ENCODE assay signal across 20 mouse cellular contexts in genomic region chr16:7257366-7257765, GRCm38 (mm10).
DNase-seq lines count a peak whose midpoint lies in the region; ATAC-seq and TF ChIP-seq lines count a peak whose summit lies in the region.
"Had no signal": no experiment of that assay in that cellular context is flagged by ENCODE, and none has a peak within 500 bp of the region (broad histone marks: within the 10 kb centered on the region; RNA-seq: fewer than 3 reads in every experiment).

No protein-coding gene starts in this region.

- 95% methylated on average over 4 of the region's 4 CpGs for WGBS in embryonic facial prominence, embryonic 10.5 days

- no peak overlapping the region for H3K27ac ChIP-seq in gastrocnemius, adult 2 months
- no peak overlapping the region for H3K27ac ChIP-seq in embryonic facial prominence, embryonic 10.5 days (replicated peaks)
- H3K27ac ChIP-seq: embryonic facial prominence, embryonic 15.5 days; forebrain, embryonic 12.5 days; heart, embryonic 15.5 days; limb, embryonic 15.5 days had no signal

- intact Hi-C loops in left cerebral cortex, postnatal 10 days (cut with DNase I) = no loop called here
- intact Hi-C loops in left cerebral cortex, postnatal 36 days (cut with DNase I) = no loop called here
- intact Hi-C loops in gastrocnemius, adult 2 months (cut with DNase I) = no loop called here

- ATAC-seq in cerebellum, adult (ENCODE audit: insufficient number of reproducible peaks, low FRiP score, low TSS enrichment) = no peak; the same call in 1 of the 2 replicates
- ATAC-seq: CD4-positive, CD25-positive, alpha-beta regulatory T cell, adult 4 months; liver, postnatal 0 days had no signal

- H3K27me3 ChIP-seq in embryonic facial prominence, embryonic 10.5 days (replicated peaks; ENCODE audit: low read depth, poor library complexity, severe bottlenecking) = no peaks in the 10 kb centered on the region
- H3K27me3 ChIP-seq: embryonic facial prominence, embryonic 15.5 days; forebrain, embryonic 12.5 days; heart, embryonic 15.5 days; limb, embryonic 15.5 days had no signal

- no peak for TF ChIP-seq CTCF in gastrocnemius, adult 2 months (IDR thresholded peaks at IDR 0.05)

- H3K9me3 ChIP-seq in embryonic facial prominence, embryonic 10.5 days = no peaks in the 10 kb centered on the region
- H3K9me3 ChIP-seq: embryonic facial prominence, embryonic 15.5 days; forebrain, embryonic 12.5 days; heart, embryonic 15.5 days; limb, embryonic 15.5 days had no signal

- H3K4me3 ChIP-seq in gastrocnemius, adult 2 months = no peak overlapping the region
- no peak overlapping the region for H3K4me3 ChIP-seq in embryonic facial prominence, embryonic 10.5 days
- H3K4me3 ChIP-seq: embryonic facial prominence, embryonic 15.5 days; forebrain, embryonic 12.5 days; heart, embryonic 15.5 days; limb, embryonic 15.5 days had no signal

- peak; percentile 11 for DNase-seq in cerebellum, adult 11 months
- DNase-seq in left cerebral cortex, adult 18-20 months (ENCODE audit: low spot score in 2 of 2) = peak; percentile 60 to 61
- no peak for DNase-seq in left cerebral cortex, postnatal 10 days (ENCODE audit: extremely low spot score in 1 of 2, low spot score in 2 of 2)
- DNase-seq in cerebellum, adult 9-11 months = peak; percentile 22
- DNase-seq in left cerebral cortex, postnatal 36 days (ENCODE audit: low spot score in 2 of 2) = peak; percentile 40 to 44
- no peak for DNase-seq in gastrocnemius, adult 2 months
- DNase-seq in embryonic facial prominence, embryonic 10.5 days (ENCODE audit: low spot score) = no peak
- DNase-seq: heart, adult 18-20 months; kidney, adult 18-20 months; kidney, postnatal 14 days; liver, postnatal 0 days; spleen, adult 18-20 months; thymus, adult 2 months had no signal

- H3K36me3 ChIP-seq in embryonic facial prominence, embryonic 10.5 days (replicated peaks) = no peaks in the 10 kb centered on the region
- H3K36me3 ChIP-seq: embryonic facial prominence, embryonic 15.5 days; forebrain, embryonic 12.5 days; G1E; heart, embryonic 15.5 days; limb, embryonic 15.5 days had no signal

- H3K4me1 ChIP-seq in embryonic facial prominence, embryonic 10.5 days = no peaks in the 10 kb centered on the region
- H3K4me1 ChIP-seq: embryonic facial prominence, embryonic 15.5 days; forebrain, embryonic 12.5 days; heart, embryonic 15.5 days; limb, embryonic 15.5 days had no signal

Comparison
In these comparisons a context has a peak if more than half of its experiments do, and no peak if none do; other contexts are left out.
1. DNase-seq: peak in cerebellum, adult 11 months (single experiment), left cerebral cortex, adult 18-20 months (2 of 2), cerebellum, adult 9-11 months (single experiment) and left cerebral cortex, postnatal 36 days (2 of 2); none in left cerebral cortex, postnatal 10 days (0 of 2), gastrocnemius, adult 2 months (single experiment) and embryonic facial prominence, embryonic 10.5 days (single experiment).